Mouse (Mus musculus) layer of hippocampus, adult 9-11 months (tissue): ENCODE measurements around the gene Chd1l.

Experiments used
- DNase-seq: peaks from one replicate; pipeline ENCODE4 v3.0.0; 2022

Chd1l gene

DNA sequence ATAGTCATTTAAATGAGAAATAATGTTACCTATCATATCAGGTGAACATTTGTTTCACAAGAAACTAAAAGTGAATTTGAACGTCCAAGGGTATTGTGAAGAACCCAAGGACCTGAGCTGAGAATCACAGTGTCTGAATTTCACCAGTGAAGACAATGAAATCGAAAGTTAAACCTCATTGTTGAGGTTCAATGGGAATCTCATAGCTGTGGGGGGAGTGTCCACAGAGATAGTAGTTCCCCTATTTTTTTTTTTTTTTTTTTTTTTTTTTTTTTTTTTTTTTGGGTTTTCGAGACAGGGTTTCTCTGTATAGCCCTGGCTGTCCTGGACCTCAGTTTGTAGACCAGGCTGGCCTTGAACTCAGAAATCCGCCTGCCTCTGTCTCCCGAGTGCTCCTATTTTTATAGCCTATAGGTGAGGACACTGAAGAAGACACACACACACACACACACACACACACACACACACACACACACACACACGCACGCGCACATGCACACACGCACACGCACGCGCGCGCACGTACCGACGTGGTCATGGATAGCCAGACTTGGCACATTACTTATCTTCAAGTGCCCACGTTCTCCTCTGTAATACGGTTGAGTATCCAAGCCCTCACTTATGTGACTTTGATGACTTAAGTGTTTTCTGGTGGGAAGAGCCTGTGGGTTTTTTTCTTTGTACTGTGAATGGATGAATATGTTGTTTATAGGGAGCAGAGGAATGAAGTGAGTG, 7.3 kb upstream of the Chd1l start:
- DNase-seq, result no peak

- DNase-seq, result no peak
These were observed 5.9 kb upstream of the Chd1l start for GRCm38 (mm10) chr3:97615933-97616332.

GRCm38 (mm10) chr3:97615154-97615553, 5.2 kb upstream of the Chd1l start:
- DNase-seq, result no peak

DNA sequence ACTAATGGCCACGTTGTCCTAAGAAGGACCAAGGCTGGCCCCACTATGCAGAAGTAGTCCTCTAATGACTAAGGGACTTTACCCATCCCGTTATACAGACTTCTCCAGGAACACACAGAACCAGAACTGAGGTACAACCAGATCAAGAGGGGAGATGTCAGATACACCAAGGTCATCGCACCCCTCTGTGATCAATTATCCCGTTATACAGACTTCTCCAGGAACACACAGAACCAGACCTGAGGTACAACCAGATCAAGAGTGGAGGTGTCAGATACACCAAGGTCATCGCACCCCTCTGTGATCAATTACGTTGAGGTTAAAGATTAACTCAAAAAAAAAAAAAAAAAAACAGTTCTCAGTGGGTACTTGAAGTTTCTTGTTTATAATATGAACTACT, 1.0 kb upstream of the Chd1l start:
- DNase-seq, result no peak

DNA sequence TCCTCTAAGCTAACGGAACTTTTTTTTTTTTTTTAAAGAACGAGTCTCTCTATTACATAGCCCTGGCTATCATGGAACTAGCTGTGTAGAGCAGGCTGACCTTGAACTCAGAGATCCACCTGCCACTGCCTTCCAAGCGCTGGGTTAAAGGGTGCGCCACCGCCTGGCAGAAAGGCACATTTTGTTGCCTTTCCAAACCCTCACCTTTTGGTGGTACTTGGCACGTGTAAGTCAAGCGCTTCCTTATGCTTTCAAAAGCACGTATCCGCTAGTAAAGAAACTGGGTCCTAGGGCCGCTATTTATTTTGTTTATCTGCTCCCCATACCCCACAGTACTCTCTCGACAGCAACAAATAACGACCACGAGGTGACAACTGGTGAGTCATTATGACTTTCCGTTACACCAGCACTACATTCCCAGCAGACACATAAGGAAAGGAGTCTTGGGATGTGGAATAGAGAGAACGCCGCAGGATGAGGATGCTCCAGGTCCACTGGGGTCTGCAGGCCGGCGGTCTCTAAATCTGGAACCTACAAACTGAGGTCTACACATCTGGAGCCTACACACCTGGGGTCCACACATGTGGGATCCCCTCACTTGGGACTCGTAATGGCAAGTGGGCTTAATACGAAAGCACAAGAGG, 680 bp downstream of the Chd1l start:
- DNase-seq, result no peak

GRCm38 (mm10) chr3:97600050-97600832, 9.8 kb downstream of the Chd1l start:
- no peak for DNase-seq

DNA sequence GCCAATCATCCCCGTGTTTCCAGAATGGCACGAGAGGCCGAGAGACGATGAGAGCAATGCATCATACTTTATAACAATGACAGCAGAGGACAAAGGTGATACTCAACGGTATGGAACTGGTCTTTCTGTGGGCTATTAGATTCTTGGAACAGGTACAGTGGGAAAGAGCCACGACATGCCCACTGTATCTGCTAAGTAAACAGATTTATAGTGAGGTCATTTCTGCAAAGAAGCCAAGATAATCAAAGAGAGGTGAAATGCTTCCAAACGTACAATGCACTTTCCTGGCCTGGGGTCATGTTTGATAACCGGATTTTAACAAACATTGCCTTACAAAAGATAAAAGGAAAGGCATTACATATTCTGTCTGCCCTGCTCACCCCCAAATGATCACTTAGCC, 13.2 kb downstream of the Chd1l start:
- no peak for DNase-seq

DNA sequence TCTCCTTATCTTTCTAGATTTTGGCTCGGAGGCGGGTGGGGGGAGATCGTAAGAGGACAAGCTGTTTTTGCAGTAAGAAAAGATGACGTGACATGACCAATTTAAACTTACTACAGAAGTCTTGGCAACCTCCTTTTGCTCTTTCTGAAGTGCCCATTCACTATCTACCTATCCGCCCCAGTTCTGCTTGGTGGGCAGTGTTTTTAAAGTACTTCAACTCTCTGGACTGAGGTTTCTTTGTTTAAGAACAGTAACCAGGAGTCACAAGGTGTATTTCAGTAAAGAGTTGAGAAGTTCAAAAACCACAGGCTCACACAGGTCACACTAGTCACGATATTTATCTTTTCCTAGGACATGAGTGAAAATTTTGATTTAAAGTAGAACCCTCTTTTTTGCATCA, 14.9 kb downstream of the Chd1l start:
- DNase-seq, result no peak

- DNase-seq, result no peak
These were observed 15.9 kb downstream of the Chd1l start for GRCm38 (mm10) chr3:97594140-97594539.

- DNase-seq, result no peak
These were observed 16.9 kb downstream of the Chd1l start for GRCm38 (mm10) chr3:97593089-97593488.

DNA sequence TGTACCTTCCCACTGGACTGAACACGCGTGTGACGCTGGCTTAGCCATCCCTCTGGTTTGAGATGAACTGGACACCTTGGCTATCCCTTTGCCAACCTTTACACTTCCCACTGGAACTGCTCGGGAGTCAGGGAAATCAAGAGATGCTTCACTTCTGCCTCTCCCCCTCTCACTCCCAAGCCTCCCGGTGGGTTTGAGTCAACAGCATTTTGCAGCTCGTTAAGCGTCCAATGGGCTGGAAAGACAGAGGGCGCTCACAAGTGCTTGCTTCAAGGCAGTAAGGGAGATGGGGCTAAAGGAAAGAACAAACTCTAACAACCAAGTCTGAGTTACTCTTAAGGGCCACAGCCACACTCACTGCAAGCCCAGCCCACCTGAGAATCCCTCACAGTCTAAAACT, 19.3 kb downstream of the Chd1l start:
- no peak for DNase-seq

GRCm38 (mm10) chr3:97587656-97588055, 22.3 kb downstream of the Chd1l start:
- DNase-seq, result no peak

DNA sequence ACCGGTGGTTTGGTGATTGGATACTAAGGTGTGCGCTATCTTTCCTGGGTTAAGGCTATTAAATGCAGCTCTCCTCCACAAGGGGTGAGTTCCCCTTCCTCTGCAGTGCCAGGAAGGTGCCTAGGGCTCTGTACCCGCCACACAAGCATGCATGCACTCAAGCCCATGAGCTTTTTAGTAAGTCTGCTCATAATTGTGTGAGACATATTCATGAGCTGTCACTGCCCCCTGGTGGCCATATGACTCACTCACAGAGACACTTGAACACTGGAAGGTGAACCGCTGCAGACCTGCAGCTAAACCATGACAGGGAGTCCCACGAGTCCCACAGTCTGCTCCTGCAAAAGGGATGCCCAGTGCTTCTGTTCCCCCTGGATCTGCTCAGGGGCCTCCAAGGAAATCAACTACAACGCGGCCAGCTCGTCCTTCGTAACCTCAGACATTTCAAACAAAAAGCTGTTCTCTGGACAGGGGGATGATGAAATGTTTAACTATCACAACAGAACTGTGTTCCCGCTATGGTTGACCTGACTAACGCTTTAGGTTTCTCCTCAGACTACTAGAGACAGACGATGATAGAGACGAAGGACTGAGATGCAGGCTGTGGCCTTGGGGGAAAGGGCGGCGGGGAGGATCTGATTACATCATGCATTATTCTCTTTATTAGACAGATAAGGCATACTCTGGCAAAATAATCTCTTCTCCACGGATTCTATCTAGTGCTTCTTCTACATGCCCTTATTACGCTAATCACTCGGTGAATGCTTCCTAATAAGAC, 24.4 kb downstream of the Chd1l start:
- DNase-seq, result peak; percentile 80

DNA sequence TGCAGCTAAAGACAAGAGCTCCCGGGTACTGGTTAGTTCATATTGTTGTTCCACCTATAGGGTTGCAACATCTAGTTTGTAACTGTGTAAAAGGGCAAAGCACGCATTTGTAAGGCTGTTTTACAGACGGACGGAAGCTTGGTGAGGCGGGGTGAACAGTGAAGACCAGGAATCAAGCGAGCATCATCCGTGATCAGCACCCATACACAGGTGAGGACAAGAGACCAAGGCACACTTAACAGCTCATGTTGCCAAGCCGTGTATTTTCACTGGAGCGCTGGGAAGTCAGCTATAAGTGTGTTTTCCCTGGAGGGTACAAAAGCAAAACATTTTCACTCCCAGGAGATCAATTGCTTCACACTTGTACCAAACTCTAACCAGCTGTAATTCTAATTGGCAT, 36.2 kb downstream of the Chd1l start:
- DNase-seq, result no peak

GRCm38 (mm10) chr3:97564588-97564987, 45.4 kb downstream of the Chd1l start:
- DNase-seq, result no peak

- DNase-seq, result no peak
These were observed 51.4 kb downstream of the Chd1l start for GRCm38 (mm10) chr3:97558554-97558953.

- no peak for DNase-seq
These were observed 63.8 kb downstream of the Chd1l start for GRCm38 (mm10) chr3:97546205-97546604.

- no peak for DNase-seq
These were observed 69.8 kb downstream of the Chd1l start for GRCm38 (mm10) chr3:97540171-97540570.

GRCm38 (mm10) chr3:97538634-97539033, 71.4 kb downstream of the Chd1l start:
- DNase-seq, result no peak

- no peak for DNase-seq
These were observed 73.0 kb downstream of the Chd1l start for GRCm38 (mm10) chr3:97537006-97537405.

GRCm38 (mm10) chr3:97535660-97536059, 74.3 kb downstream of the Chd1l start:
- DNase-seq, result no peak

DNA sequence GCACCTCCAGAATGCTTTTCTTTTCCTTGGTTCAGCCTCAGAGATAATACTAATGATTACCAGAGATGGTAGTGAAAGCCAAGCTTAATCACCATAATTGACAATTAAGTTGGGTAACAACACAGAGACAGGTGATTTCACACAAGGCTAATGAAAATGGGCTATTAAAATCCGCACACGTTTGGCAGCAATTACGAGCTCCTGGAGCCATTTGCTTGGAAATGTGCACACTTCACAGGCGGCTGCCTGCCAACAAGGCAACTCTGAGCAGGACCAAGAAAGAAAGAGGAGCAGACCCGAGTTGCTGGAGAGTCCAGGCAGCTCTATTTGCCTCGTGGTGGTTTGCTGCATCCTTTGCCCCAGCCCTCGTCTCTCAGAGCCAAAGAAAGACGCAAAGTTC, 84.5 kb downstream of the Chd1l start:
- no peak for DNase-seq

DNA sequence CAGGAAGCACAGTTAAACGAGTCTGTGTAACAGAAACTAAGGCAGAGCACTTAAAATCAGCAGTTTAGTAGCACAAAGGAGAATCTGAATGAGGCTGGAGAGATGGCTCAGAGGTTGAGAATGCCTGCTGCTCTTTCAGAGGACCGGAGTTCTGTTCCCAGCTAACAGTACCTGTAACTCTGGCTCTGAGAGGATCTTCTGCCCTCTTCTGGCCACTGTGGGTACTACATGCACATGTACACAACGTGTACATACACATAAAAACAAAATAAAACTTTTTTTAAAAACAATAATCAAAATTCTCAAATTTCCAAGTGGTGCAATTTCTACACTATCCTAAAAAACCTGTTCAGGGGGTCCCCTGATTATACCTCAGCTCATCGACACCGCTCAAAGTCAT, 85.2 kb downstream of the Chd1l start:
- DNase-seq, result no peak
